Mouse (Mus musculus): Measurements from ENCODE around the gene Rnf157.
"Not testable (repeated sequence)": the region's sequence is repeated elsewhere in the genome, so short reads cannot be mapped to it uniquely, and the experiment has no call there.

- TF ChIP-seq CTCF, EP300 (IDR thresholded peaks at IDR 0.05; ENCODE audit: low read depth): not testable (repeated sequence)
These were observed 51.9 kb downstream of the Rnf157 start for GRCm38 (mm10) chr11:116360915-116361314.
